Mouse (Mus musculus): Measurements from ENCODE around the gene Ranbp9. TPM values are rescaled to one million over a fixed set of nuclear protein-coding genes. Genes with fewer than 3 reads are reported as not detected.
"Not testable (repeated sequence)": the region's sequence is repeated elsewhere in the genome, so short reads cannot be mapped to it uniquely, and the experiment has no call there.

Gene Ranbp9
- polyA plus RNA-seq, 1 experiment from 2014 or later = 4.5 TPM

GRCm38 (mm10) chr13:43476226-43476625, 4.9 kb downstream of the Ranbp9 start:
- 62% methylated on average over 7 of the region's 7 CpGs for WGBS (ENCODE audit: insufficient replicate concordance)
- Histone ChIP-seq H3K9ac (no peak overlapping the region), H3K4me3 (no peak overlapping the region), H3K27ac (no peak overlapping the region), H3K4me1 (peaks cover 60% of the 10 kb centered on the region), H3K27me3 (replicated peaks) (no peaks in the 10 kb centered on the region), H3K4me2 (no peak overlapping the region), H3K9me3 (replicated peaks) (no peaks in the 10 kb centered on the region), H3K36me3 (no peaks in the 10 kb centered on the region)
- no peak for ATAC-seq

GRCm38 (mm10) chr13:43474722-43475121, 6.4 kb downstream of the Ranbp9 start:
- Histone ChIP-seq H3K9ac (no peak overlapping the region), H3K4me3 (no peak overlapping the region), H3K27me3 (replicated peaks) (no peaks in the 10 kb centered on the region), H3K9me3 (replicated peaks) (no peaks in the 10 kb centered on the region), H3K36me3 (peaks cover 5% of the 10 kb centered on the region; the same call in 1 of the 2 replicates), H3K27ac (no peak overlapping the region), H3K4me2 (no peak overlapping the region), H3K4me1 (peaks cover 56% of the 10 kb centered on the region)
- WGBS (ENCODE audit: insufficient replicate concordance) = 75% methylated on average over 5 of the region's 5 CpGs
- ATAC-seq = no peak

GRCm38 (mm10) chr13:43471861-43472260, 9.2 kb downstream of the Ranbp9 start:
- not testable (repeated sequence) for H3K9ac ChIP-seq; H3K4me2 ChIP-seq; H3K27me3 ChIP-seq (replicated peaks); H3K27ac ChIP-seq; H3K9me3 ChIP-seq (replicated peaks); ATAC-seq; H3K4me3 ChIP-seq
- peaks cover 42% of the 10 kb centered on the region for H3K4me1 ChIP-seq
- WGBS (ENCODE audit: insufficient replicate concordance) = 83% methylated on average over 1 of the region's 1 CpGs
- peaks cover 12% of the 10 kb centered on the region; the same call in 1 of the 2 replicates for H3K36me3 ChIP-seq

- no peaks in the 10 kb centered on the region for H3K27me3 ChIP-seq (replicated peaks)
- no peak for ATAC-seq
- H3K4me3 ChIP-seq = no peak overlapping the region
- no peak overlapping the region for H3K4me2 ChIP-seq
- H3K27ac ChIP-seq = no peak overlapping the region
- H3K9ac ChIP-seq = no peak overlapping the region
- H3K9me3 ChIP-seq (replicated peaks) = 0 out of 2 replicates have a peak, but pooled peaks cover 3% of the 10 kb centered on the region
- peaks cover 12% of the 10 kb centered on the region; the same call in 1 of the 2 replicates for H3K36me3 ChIP-seq
- 67% methylated on average over 1 of the region's 1 CpGs for WGBS (ENCODE audit: insufficient replicate concordance)
- peaks cover 34% of the 10 kb centered on the region for H3K4me1 ChIP-seq
Measured at GRCm38 (mm10) chr13:43469607-43470006, 11.5 kb downstream of the Ranbp9 start.

- Histone ChIP-seq H3K4me1 (peaks cover 30% of the 10 kb centered on the region), H3K9ac (no peak overlapping the region), H3K9me3 (replicated peaks) (0 out of 2 replicates have a peak, but pooled peaks cover 3% of the 10 kb centered on the region), H3K27ac (no peak overlapping the region), H3K27me3 (replicated peaks) (no peaks in the 10 kb centered on the region), H3K4me3 (no peak overlapping the region), H3K36me3 (peaks cover 13% of the 10 kb centered on the region; the same call in 1 of the 2 replicates), H3K4me2 (no peak overlapping the region)
- no peak for ATAC-seq
- WGBS (ENCODE audit: insufficient replicate concordance) = 91% methylated on average over 2 of the region's 2 CpGs
Measured at GRCm38 (mm10) chr13:43464605-43465004, 16.5 kb downstream of the Ranbp9 start.

GRCm38 (mm10) chr13:43457161-43457560, 23.9 kb downstream of the Ranbp9 start:
- no peak for ATAC-seq
- Histone ChIP-seq H3K9ac (no peak overlapping the region), H3K4me2 (no peak overlapping the region), H3K36me3 (peaks cover 10% of the 10 kb centered on the region; the same call in 1 of the 2 replicates), H3K4me3 (no peak overlapping the region), H3K27ac (no peak overlapping the region), H3K4me1 (peaks cover 39% of the 10 kb centered on the region), H3K9me3 (replicated peaks) (no peaks in the 10 kb centered on the region), H3K27me3 (replicated peaks) (no peaks in the 10 kb centered on the region)
- 36% methylated on average over 1 of the region's 1 CpGs for WGBS (ENCODE audit: insufficient replicate concordance)

- H3K4me3 ChIP-seq = no peak overlapping the region
- no peak for ATAC-seq
- H3K4me1 ChIP-seq = peaks cover 51% of the 10 kb centered on the region
- H3K27me3 ChIP-seq (replicated peaks) = no peaks in the 10 kb centered on the region
- no peaks in the 10 kb centered on the region for H3K9me3 ChIP-seq (replicated peaks)
- H3K4me2 ChIP-seq = no peak overlapping the region
- H3K9ac ChIP-seq = no peak overlapping the region
- H3K27ac ChIP-seq = no peak overlapping the region
- peaks cover 3% of the 10 kb centered on the region; the same call in 1 of the 2 replicates for H3K36me3 ChIP-seq
- 66% methylated on average over 7 of the region's 7 CpGs for WGBS (ENCODE audit: insufficient replicate concordance)
Measured at GRCm38 (mm10) chr13:43454431-43454830, 26.7 kb downstream of the Ranbp9 start.

- Histone ChIP-seq H3K9ac (no peak overlapping the region), H3K27me3 (replicated peaks) (no peaks in the 10 kb centered on the region), H3K4me1 (peaks cover 51% of the 10 kb centered on the region), H3K4me2 (peak overlapping the region; percentile 30; the same call in 1 of the 2 replicates), H3K36me3 (peaks cover 3% of the 10 kb centered on the region; the same call in 1 of the 2 replicates), H3K27ac (no peak overlapping the region), H3K4me3 (no peak overlapping the region), H3K9me3 (replicated peaks) (no peaks in the 10 kb centered on the region)
- 25% methylated on average over 7 of the region's 7 CpGs for WGBS (ENCODE audit: insufficient replicate concordance)
- no peak for ATAC-seq
Measured at GRCm38 (mm10) chr13:43452843-43453605, 28.1 kb downstream of the Ranbp9 start.

GRCm38 (mm10) chr13:43452177-43452576, 28.9 kb downstream of the Ranbp9 start:
- H3K4me2 ChIP-seq = no peak overlapping the region
- WGBS (ENCODE audit: insufficient replicate concordance) = 75% methylated on average over 2 of the region's 2 CpGs
- no peak overlapping the region for H3K9ac ChIP-seq
- H3K4me1 ChIP-seq = peaks cover 47% of the 10 kb centered on the region
- no peak overlapping the region for H3K27ac ChIP-seq
- no peaks in the 10 kb centered on the region for H3K9me3 ChIP-seq (replicated peaks)
- no peaks in the 10 kb centered on the region for H3K27me3 ChIP-seq (replicated peaks)
- H3K36me3 ChIP-seq = peaks cover 3% of the 10 kb centered on the region; the same call in 1 of the 2 replicates
- no peak for ATAC-seq
- no peak overlapping the region for H3K4me3 ChIP-seq

- 73% methylated on average over 3 of the region's 3 CpGs for WGBS (ENCODE audit: insufficient replicate concordance)
- Histone ChIP-seq H3K4me3 (no peak overlapping the region), H3K27ac (no peak overlapping the region), H3K4me2 (no peak overlapping the region), H3K27me3 (replicated peaks) (no peaks in the 10 kb centered on the region), H3K9ac (no peak overlapping the region), H3K4me1 (peaks cover 51% of the 10 kb centered on the region), H3K9me3 (replicated peaks) (no peaks in the 10 kb centered on the region), H3K36me3 (peaks cover 3% of the 10 kb centered on the region; the same call in 1 of the 2 replicates)
- no peak for ATAC-seq
Measured at GRCm38 (mm10) chr13:43450686-43451085, 30.4 kb downstream of the Ranbp9 start.

GRCm38 (mm10) chr13:43447721-43448120, 33.4 kb downstream of the Ranbp9 start:
- no peak overlapping the region for H3K4me3 ChIP-seq
- ATAC-seq = no peak
- H3K9me3 ChIP-seq (replicated peaks) = no peaks in the 10 kb centered on the region
- H3K36me3 ChIP-seq = no peaks in the 10 kb centered on the region
- no peaks in the 10 kb centered on the region for H3K27me3 ChIP-seq (replicated peaks)
- H3K4me2 ChIP-seq = no peak overlapping the region
- 61% methylated on average over 3 of the region's 3 CpGs for WGBS (ENCODE audit: insufficient replicate concordance)
- H3K4me1 ChIP-seq = peaks cover 28% of the 10 kb centered on the region
- H3K9ac ChIP-seq = no peak overlapping the region
- H3K27ac ChIP-seq = no peak overlapping the region

GRCm38 (mm10) chr13:43445754-43446153, 35.3 kb downstream of the Ranbp9 start:
- WGBS (ENCODE audit: insufficient replicate concordance) = 77% methylated on average over 4 of the region's 4 CpGs
- H3K27ac ChIP-seq = no peak overlapping the region
- peaks cover 21% of the 10 kb centered on the region for H3K4me1 ChIP-seq
- H3K9me3 ChIP-seq (replicated peaks) = no peaks in the 10 kb centered on the region
- no peaks in the 10 kb centered on the region for H3K27me3 ChIP-seq (replicated peaks)
- no peak for ATAC-seq
- H3K9ac ChIP-seq = no peak overlapping the region
- H3K4me3 ChIP-seq = no peak overlapping the region
- no peak overlapping the region for H3K4me2 ChIP-seq
- no peaks in the 10 kb centered on the region for H3K36me3 ChIP-seq
